Mouse (Mus musculus) c-Kit-negative CD71-positive TER-119-positive erythroid progenitor cells, embryonic 14.5 days (primary cell): Measurements from ENCODE around the gene Yju2.
A peak's percentile ranks its signal among the peaks of the same experiment; 100 is the strongest.

Source experiments
- DNase-seq: peaks from one replicate; pipeline ENCODE4 v3.0.0-alpha.2; 2013; ENCODE audit warnings: low read depth, low spot score

The Yju2 gene

DNA sequence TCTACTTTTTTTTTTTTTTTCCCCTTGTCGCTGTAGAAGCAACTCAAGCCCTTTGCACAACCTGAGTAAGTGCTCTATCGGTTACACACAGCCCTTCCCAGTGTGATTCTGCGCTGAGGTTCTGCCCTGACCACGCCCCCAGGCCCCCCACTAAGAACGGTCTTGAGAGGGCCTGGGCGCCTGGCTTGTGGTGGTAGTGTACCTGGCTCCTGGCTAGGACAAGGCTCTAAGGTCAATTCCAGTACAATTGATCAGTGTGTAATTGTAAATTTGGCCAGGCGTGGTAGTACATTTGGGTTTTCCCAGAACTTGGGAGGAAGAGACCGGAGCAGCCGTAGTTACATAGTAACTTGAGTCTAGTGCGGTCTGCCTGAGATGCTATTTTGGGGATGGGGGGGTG, 48.1 kb downstream of the Yju2 start:
- DNase-seq = no peak

DNA sequence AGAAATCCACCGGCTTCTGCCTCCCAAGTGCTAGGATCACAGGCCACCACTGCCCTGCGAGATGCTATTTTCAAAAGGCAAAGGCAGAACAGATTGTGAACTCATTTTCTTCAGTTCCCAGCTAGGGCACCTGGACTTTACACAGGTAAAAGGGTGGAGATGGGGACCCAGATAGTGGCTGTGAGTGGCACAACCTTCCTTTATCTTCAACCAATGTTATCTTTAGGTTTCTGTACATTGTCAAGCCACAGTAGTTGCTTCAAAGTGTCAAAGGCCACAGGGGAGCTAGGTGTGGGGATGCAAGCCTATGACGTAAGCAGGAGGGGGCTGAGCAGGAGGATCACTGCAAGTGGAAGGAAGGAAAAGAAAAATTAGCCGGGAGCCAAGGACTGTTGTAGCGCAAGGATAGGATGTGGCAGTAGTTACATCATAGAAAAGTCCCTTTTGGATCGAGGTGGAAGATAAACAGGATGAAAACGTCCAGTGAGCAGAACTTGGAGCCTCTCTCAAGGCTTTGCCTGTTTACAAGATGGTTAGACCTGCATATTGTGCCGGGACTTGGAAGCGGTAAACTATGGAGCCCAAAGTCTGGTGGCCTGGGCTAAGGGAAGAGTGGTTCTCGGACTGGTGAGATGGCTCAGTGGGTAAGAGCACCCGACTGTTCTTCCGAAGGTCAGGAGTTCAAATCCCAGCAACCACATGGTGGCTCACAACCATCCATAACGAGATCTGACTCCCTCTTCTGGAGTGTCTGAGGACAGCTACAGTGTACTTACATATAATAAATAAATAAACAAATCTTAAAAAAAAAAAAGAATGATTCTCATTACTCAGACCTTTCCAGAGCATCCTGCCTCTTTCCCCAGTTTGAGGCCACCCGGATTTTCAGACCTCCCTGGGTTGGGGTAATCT, 48.8 kb downstream of the Yju2 start:
- no peak for DNase-seq

DNA sequence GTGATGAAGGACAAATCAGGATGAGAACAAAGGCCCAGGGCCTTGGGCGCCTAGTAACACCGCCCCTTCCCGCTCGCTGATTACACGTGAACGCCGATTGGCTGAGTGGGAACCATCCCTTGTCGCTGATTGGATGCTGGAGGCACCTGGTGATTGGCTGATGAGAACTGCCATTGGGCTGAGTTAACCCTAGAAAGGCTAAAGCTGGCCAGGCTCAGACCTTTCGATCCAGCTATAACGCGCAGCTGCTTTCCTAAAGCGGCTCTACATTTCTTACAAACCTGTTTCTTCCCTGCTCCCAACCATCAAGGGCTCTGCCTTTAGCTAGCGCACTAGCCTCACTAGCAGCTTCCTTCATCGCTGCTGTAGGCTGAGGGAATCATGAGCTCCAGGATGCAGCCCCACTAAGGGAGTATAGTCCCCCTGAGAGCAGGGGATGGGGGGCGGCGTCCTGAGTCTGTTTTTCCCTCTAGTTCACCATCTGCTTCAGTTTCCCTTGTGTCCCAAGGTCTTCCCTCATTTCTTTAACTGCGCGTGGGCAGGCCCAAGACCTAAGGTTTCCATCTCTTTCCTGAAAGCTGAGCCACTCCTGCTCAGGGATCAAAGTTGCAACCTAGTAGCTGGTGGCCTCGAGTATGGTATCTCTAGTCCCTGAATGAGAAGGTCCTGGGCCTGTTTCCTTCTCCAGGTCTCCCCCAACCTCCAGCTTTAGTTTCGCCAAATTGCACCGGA, 49.6 kb downstream of the Yju2 start:
- DNase-seq = peak; percentile 83

DNA sequence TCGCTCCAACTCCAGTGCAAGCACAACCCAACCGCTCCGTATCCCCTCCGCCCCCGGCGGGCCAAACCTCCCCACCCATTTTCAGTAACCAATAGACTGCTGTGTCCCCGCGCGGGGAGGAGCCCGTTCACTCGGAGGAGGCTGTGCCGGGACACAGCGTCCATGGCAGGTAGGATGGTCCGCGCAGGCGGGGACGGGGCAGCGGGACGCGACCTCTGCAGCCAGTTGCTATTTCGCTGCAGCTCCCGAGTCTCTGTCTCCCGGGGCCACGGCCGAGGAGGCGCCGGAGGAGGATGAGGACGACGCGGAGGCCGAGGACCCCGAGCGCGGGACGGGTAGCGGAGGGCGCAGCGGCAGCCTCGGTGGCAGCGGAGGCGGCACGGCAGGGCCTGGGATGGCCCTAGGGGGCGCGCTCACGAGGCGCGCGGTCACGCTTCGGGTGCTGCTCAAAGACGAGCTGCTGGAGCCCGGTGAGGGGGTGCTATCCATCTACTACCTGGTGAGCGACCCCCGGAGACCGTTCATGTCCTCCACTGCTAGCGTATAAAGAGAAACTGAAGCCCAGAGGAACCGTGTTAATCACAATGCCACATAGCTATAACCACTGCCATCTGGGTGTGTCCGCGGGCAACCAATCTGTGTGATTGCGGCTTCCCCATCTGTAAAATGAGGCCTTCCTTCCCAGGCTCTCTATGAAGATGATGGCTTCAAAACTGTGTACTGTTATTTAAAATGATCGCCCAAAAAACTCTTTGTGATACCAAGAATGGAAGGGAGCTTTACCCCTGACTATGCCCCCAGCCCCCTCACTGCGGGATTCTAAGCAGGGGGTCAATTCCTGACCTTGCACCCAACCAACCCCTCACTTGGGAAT, 50.4 kb downstream of the Yju2 start:
- peak; percentile 64 for DNase-seq

DNA sequence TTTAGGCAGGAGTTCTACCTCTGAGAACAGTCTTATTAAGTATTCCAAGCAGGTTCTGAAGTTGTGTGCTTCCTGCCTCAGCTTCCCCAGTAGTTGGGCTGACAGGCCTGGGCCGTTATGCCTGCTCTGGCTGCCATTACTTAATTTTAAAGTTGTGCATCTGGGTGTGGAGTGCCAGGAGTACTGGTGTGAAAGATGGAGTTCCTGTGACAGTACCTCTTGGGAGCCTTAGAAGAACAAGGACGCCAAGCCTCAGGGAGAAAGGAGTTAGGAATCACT, 51.0 kb downstream of the Yju2 start:
- no peak for DNase-seq

DNA sequence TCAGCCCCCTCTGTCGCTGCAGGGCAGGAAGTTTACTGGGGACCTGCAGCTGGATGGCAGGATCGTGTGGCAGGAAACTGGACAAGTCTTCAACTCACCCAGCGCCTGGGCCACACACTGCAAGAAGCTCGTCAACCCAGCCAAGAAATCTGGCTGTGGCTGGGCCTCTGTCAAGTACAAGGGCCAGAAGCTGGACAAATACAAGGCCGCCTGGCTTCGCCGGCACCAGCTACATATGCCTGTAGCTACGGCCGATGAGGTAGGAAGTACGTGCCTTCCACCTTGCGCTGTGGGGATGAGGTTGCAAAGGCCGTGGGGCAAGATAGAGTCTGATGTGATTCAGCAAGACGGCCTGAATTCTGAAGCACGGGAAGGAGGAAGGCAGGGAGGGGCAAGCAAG, 51.4 kb downstream of the Yju2 start:
- no peak for DNase-seq

GRCm38 (mm10) chr17:56010681-56011080, 51.8 kb downstream of the Yju2 start:
- DNase-seq = peak; percentile 62

DNA sequence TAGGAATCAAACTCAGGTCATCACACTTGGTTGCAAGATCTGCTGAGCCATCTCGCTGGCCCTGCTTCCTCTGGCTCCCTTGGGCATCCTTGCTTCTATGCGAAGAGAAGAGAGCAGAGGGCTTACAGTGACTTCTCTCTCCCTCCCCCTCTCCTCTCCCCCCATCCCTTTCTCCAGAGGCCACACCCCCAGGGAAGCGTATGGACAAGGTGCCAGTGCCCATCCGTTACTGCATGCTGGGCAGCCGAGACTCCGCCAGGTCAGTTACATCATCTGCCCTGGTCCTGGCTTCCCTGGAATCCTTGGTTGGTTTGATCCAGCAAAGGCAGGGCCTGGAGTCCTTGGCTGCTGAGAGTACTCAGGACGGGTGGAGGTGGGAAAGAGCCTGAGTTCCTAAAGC, 52.5 kb downstream of the Yju2 start:
- DNase-seq = no peak

DNA sequence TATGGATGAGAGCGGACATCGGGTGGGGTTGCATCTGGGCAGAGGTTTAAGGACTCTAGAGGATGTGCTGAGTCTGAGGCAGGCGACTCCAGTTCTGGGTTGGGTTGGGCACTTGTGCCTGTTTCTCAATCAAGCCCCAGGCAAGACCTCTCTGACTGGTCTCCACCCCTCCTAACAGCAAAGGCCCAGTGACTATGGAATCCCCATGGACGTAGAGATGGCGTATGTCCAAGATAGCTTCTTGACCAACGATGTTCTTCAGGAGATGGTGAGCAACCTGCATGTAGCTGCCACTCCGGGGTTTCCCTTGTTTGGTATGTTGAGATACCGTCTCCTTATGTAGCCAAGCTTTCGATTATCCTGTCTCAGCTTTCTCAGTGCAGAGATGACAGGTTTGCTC, 56.4 kb downstream of the Yju2 start:
- DNase-seq = no peak

- DNase-seq = no peak
Observed at GRCm38 (mm10) chr17:56016382-56016781, 57.5 kb downstream of the Yju2 start.

GRCm38 (mm10) chr17:56016793-56017785, 58.2 kb downstream of the Yju2 start:
- no peak for DNase-seq

GRCm38 (mm10) chr17:56017848-56018247, 58.9 kb downstream of the Yju2 start:
- DNase-seq = no peak
